Mouse (Mus musculus): ENCODE results near the gene Slc6a19. TPM values are rescaled to one million over a fixed set of nuclear protein-coding genes. Genes with fewer than 3 reads are reported as not detected.

The Slc6a19 gene
- polyA plus RNA-seq, 1 experiment: 0.44 TPM

GRCm38 (mm10) chr13:73732742-73733700 is 28.4 kb upstream of the Slc6a19 start, which contains the start of gene Slc12a7:
Gene Slc12a7, plus strand, starts transcription at chr13:73733094.
- no peaks in the 10 kb centered on the region for H3K36me3 ChIP-seq (ENCODE audit: control insufficient read depth, insufficient read depth)
- TF ChIP-seq CEBPB (IDR thresholded peaks at IDR 0.05; ENCODE audit: insufficient read depth, poor library complexity, severe bottlenecking): no peak
- TF ChIP-seq SRF (IDR thresholded peaks at IDR 0.05; ENCODE audit: control insufficient read depth, insufficient read length, low read depth): no peak
- no peak for TF ChIP-seq POLR2AphosphoS2 (IDR thresholded peaks at IDR 0.05; ENCODE audit: insufficient read length, low read depth)
- TF ChIP-seq MAX (IDR thresholded peaks at IDR 0.05; ENCODE audit: low read depth): no peak
- TF ChIP-seq REST (IDR thresholded peaks at IDR 0.05; ENCODE audit: insufficient read depth, insufficient read length): no peak
- no peak for TF ChIP-seq MYOD1 (IDR thresholded peaks at IDR 0.05; ENCODE audit: control insufficient read depth in 1 of 3, insufficient read length in 2 of 3, low read depth in 2 of 3)
- no peak for TF ChIP-seq TCF3 (IDR thresholded peaks at IDR 0.05; ENCODE audit: insufficient read length, low read depth)
- no peak for TF ChIP-seq USF1 (IDR thresholded peaks at IDR 0.05; ENCODE audit: low read depth)
- no peak for TF ChIP-seq MYOG (IDR thresholded peaks at IDR 0.05; ENCODE audit: control insufficient read depth in 1 of 3, insufficient read depth in 1 of 3, insufficient read length in 2 of 3, low read depth in 2 of 3)
- TF ChIP-seq TCF12 (IDR thresholded peaks at IDR 0.05; ENCODE audit: insufficient read depth, poor library complexity, severe bottlenecking): no peak
- TF ChIP-seq E2F4 (IDR thresholded peaks at IDR 0.05; ENCODE audit: insufficient read depth): no peak
- TF ChIP-seq POLR2A (IDR thresholded peaks at IDR 0.05; ENCODE audit: insufficient read length, low read depth): no peak
- no peaks in the 10 kb centered on the region for H3K79me2 ChIP-seq (ENCODE audit: control insufficient read depth, insufficient read depth)
- peaks cover 11% of the 10 kb centered on the region for H3K27me3 ChIP-seq (ENCODE audit: control insufficient read depth, insufficient read depth, insufficient read length)
- no peak within 1 kb of the TSS for H3K4me3 ChIP-seq
- H3ac ChIP-seq (ENCODE audit: control insufficient read depth, insufficient read length): no peak within 1 kb of the TSS
- H3K4me2 ChIP-seq (ENCODE audit: low read depth): no peak within 1 kb of the TSS

GRCm38 (mm10) chr13:73732235-73732634 is 27.6 kb upstream of the Slc6a19 start:
- Histone ChIP-seq H3K27me3 (ENCODE audit: control insufficient read depth, insufficient read depth, insufficient read length) (peaks cover 11% of the 10 kb centered on the region), H3ac (ENCODE audit: control insufficient read depth, insufficient read length) (no peak overlapping the region), H3K36me3 (ENCODE audit: control insufficient read depth, insufficient read depth) (no peaks in the 10 kb centered on the region), H3K4me3 (no peak overlapping the region), H3K4me2 (ENCODE audit: low read depth) (no peak overlapping the region), H3K79me2 (ENCODE audit: control insufficient read depth, insufficient read depth) (no peaks in the 10 kb centered on the region)
- TF ChIP-seq E2F4 (IDR thresholded peaks at IDR 0.05; ENCODE audit: insufficient read depth) (no peak), POLR2AphosphoS2 (IDR thresholded peaks at IDR 0.05; ENCODE audit: insufficient read length, low read depth) (no peak), USF1 (IDR thresholded peaks at IDR 0.05; ENCODE audit: low read depth) (no peak), POLR2A (IDR thresholded peaks at IDR 0.05; ENCODE audit: insufficient read length, low read depth) (no peak), MYOD1 (IDR thresholded peaks at IDR 0.05; ENCODE audit: control insufficient read depth in 1 of 3, insufficient read length in 2 of 3, low read depth in 2 of 3) (no peak), CEBPB (IDR thresholded peaks at IDR 0.05; ENCODE audit: insufficient read depth, poor library complexity, severe bottlenecking) (no peak), TCF12 (IDR thresholded peaks at IDR 0.05; ENCODE audit: insufficient read depth, poor library complexity, severe bottlenecking) (no peak), SRF (IDR thresholded peaks at IDR 0.05; ENCODE audit: control insufficient read depth, insufficient read length, low read depth) (no peak), MYOG (IDR thresholded peaks at IDR 0.05; ENCODE audit: control insufficient read depth in 1 of 3, insufficient read depth in 1 of 3, insufficient read length in 2 of 3, low read depth in 2 of 3) (no peak), TCF3 (IDR thresholded peaks at IDR 0.05; ENCODE audit: insufficient read length, low read depth) (no peak), REST (IDR thresholded peaks at IDR 0.05; ENCODE audit: insufficient read depth, insufficient read length) (no peak), MAX (IDR thresholded peaks at IDR 0.05; ENCODE audit: low read depth) (no peak)

GRCm38 (mm10) chr13:73730913-73731312 is 26.2 kb upstream of the Slc6a19 start:
- Histone ChIP-seq H3K27me3 (ENCODE audit: control insufficient read depth, insufficient read depth, insufficient read length) (peaks cover 11% of the 10 kb centered on the region), H3K36me3 (ENCODE audit: control insufficient read depth, insufficient read depth) (no peaks in the 10 kb centered on the region), H3K4me2 (ENCODE audit: low read depth) (no peak overlapping the region), H3K4me3 (no peak overlapping the region), H3ac (ENCODE audit: control insufficient read depth, insufficient read length) (no peak overlapping the region), H3K79me2 (ENCODE audit: control insufficient read depth, insufficient read depth) (no peaks in the 10 kb centered on the region)
- TF ChIP-seq POLR2A (IDR thresholded peaks at IDR 0.05; ENCODE audit: insufficient read length, low read depth): no peak
- TF ChIP-seq MYOD1 (IDR thresholded peaks at IDR 0.05; ENCODE audit: control insufficient read depth in 1 of 3, insufficient read length in 2 of 3, low read depth in 2 of 3): no peak
- no peak for TF ChIP-seq TCF12 (IDR thresholded peaks at IDR 0.05; ENCODE audit: insufficient read depth, poor library complexity, severe bottlenecking)
- TF ChIP-seq SRF (IDR thresholded peaks at IDR 0.05; ENCODE audit: control insufficient read depth, insufficient read length, low read depth): no peak
- TF ChIP-seq CEBPB (IDR thresholded peaks at IDR 0.05; ENCODE audit: insufficient read depth, poor library complexity, severe bottlenecking): no peak
- no peak for TF ChIP-seq TCF3 (IDR thresholded peaks at IDR 0.05; ENCODE audit: insufficient read length, low read depth)
- TF ChIP-seq E2F4 (IDR thresholded peaks at IDR 0.05; ENCODE audit: insufficient read depth): no peak
- TF ChIP-seq MAX (IDR thresholded peaks at IDR 0.05; ENCODE audit: low read depth): no peak
- TF ChIP-seq USF1 (IDR thresholded peaks at IDR 0.05; ENCODE audit: low read depth): no peak
- no peak for TF ChIP-seq REST (IDR thresholded peaks at IDR 0.05; ENCODE audit: insufficient read depth, insufficient read length)
- no peak for TF ChIP-seq MYOG (IDR thresholded peaks at IDR 0.05; ENCODE audit: control insufficient read depth in 1 of 3, insufficient read depth in 1 of 3, insufficient read length in 2 of 3, low read depth in 2 of 3)
- TF ChIP-seq POLR2AphosphoS2 (IDR thresholded peaks at IDR 0.05; ENCODE audit: insufficient read length, low read depth): no peak

- Histone ChIP-seq H3K27me3 (ENCODE audit: control insufficient read depth, insufficient read depth, insufficient read length) (peaks cover 8% of the 10 kb centered on the region), H3K4me3 (no peak overlapping the region), H3K79me2 (ENCODE audit: control insufficient read depth, insufficient read depth) (no peaks in the 10 kb centered on the region), H3K36me3 (ENCODE audit: control insufficient read depth, insufficient read depth) (no peaks in the 10 kb centered on the region), H3ac (ENCODE audit: control insufficient read depth, insufficient read length) (no peak overlapping the region), H3K4me2 (ENCODE audit: low read depth) (no peak overlapping the region)
- TF ChIP-seq REST (IDR thresholded peaks at IDR 0.05; ENCODE audit: insufficient read depth, insufficient read length) (no peak), POLR2AphosphoS2 (IDR thresholded peaks at IDR 0.05; ENCODE audit: insufficient read length, low read depth) (no peak), CEBPB (IDR thresholded peaks at IDR 0.05; ENCODE audit: insufficient read depth, poor library complexity, severe bottlenecking) (no peak), TCF12 (IDR thresholded peaks at IDR 0.05; ENCODE audit: insufficient read depth, poor library complexity, severe bottlenecking) (no peak)
Measured at GRCm38 (mm10) chr13:73728633-73729032, 24.0 kb upstream of the Slc6a19 start.
